Mouse (Mus musculus) stomach, embryonic 15.5 days (tissue): ENCODE measurements at regions not wholly inside any gene's neighbourhood (a gene's known extent, or its start where the extent isn't known, plus 50 kb on each side); places are given as distances from the start of the nearest gene placed in this dataset.

Experiments
- ATAC-seq: fragments of 200-750 bp; cut with Nextera tagmentation; 2 replicates; pipeline ENCODE4 v1.8.0; 2017; ENCODE audit warnings: low read depth, moderate number of reproducible peaks, moderate TSS enrichment; ENCODE audit not compliant: insufficient read depth, low FRiP score
- H3K27ac ChIP-seq: fragments of 300-500 bp; sonication (generic); 2 replicates; pipeline ENCODE4 v1.5.1; 2015; ENCODE audit warnings: mild to moderate bottlenecking, inconsistent platforms
- H3K27me3 ChIP-seq: fragments of 300-500 bp; sonication (generic); replicated peaks from 2 replicates; pipeline ENCODE4 v1.6.1; 2015; ENCODE audit warnings: inconsistent platforms
- H3K36me3 ChIP-seq: fragments of 300-500 bp; sonication (generic); 2 replicates; pipeline ENCODE4 v1.6.1; 2015; ENCODE audit warnings: inconsistent platforms
- H3K4me1 ChIP-seq: fragments of 300-500 bp; sonication (generic); 2 replicates; pipeline ENCODE4 v1.6.1; 2015; ENCODE audit warnings: inconsistent platforms
- H3K4me2 ChIP-seq: fragments of 300-500 bp; sonication (generic); 2 replicates; pipeline ENCODE4 v1.6.1; 2015; ENCODE audit warnings: mild to moderate bottlenecking, inconsistent platforms
- H3K4me3 ChIP-seq: fragments of 300-500 bp; sonication (generic); replicated peaks from 2 replicates; pipeline ENCODE4 v1.5.1; 2015; ENCODE audit warnings: inconsistent platforms
- H3K9ac ChIP-seq: fragments of 300-500 bp; sonication (generic); 2 replicates; pipeline ENCODE4 v1.6.1; 2015; ENCODE audit warnings: inconsistent platforms
- H3K9me3 ChIP-seq: fragments of 300-500 bp; sonication (generic); 2 replicates; pipeline ENCODE4 v1.6.1; 2016; ENCODE audit warnings: inconsistent platforms
- WGBS: fragments of 180-500 bp; shearing (Covaris S2); methylation state at CpG from one replicate; pipeline ENCODE4 v1.1.7; 2015; 5-methylcytosine and 5-hydroxymethylcytosine counted together

DNA sequence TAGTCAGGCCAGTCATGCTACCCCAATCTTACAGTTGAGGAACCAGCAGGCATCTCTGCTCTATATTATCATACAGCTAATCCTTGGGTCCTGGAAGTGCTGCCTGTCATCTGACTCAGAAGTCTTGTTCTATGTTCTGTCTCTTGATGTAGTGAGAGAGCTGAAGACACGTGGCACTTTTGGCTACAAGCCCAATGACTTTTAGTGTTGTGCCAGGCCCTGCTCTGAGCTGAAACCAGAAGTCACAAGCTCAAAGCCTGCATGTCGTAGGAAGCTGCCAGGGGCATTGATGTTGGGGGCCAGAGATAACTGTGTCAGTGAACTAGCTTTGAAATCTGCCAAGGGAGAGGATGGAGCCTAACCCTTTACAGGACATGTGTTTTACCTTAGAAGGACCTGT is 904.8 kb upstream of the Lrrc6 start:
- H3K36me3 ChIP-seq: no peaks in the 10 kb centered on the region
- no peak overlapping the region for H3K4me2 ChIP-seq
- ATAC-seq: no peak
- H3K9me3 ChIP-seq: no peaks in the 10 kb centered on the region
- H3K27me3 ChIP-seq: no peaks in the 10 kb centered on the region
- no peak overlapping the region for H3K4me3 ChIP-seq
- WGBS: 60% methylated on average over 2 of the region's 2 CpGs
- no peaks in the 10 kb centered on the region for H3K4me1 ChIP-seq
- no peak overlapping the region for H3K27ac ChIP-seq
- no peak overlapping the region for H3K9ac ChIP-seq

- no peak for ATAC-seq
- no peaks in the 10 kb centered on the region for H3K4me1 ChIP-seq
- H3K9ac ChIP-seq: no peak overlapping the region
- no peaks in the 10 kb centered on the region for H3K9me3 ChIP-seq
- H3K27me3 ChIP-seq: no peaks in the 10 kb centered on the region
- no peak overlapping the region for H3K27ac ChIP-seq
- WGBS: 65% methylated on average over 2 of the region's 2 CpGs
- no peak overlapping the region for H3K4me3 ChIP-seq
- H3K36me3 ChIP-seq: no peaks in the 10 kb centered on the region
- no peak overlapping the region for H3K4me2 ChIP-seq
Observed at GRCm38 (mm10) chr15:67405011-67405410, 904.3 kb upstream of the Lrrc6 start.

GRCm38 (mm10) chr15:67402310-67402709 is 901.6 kb upstream of the Lrrc6 start:
- H3K36me3 ChIP-seq: no peaks in the 10 kb centered on the region
- H3K4me1 ChIP-seq: no peaks in the 10 kb centered on the region
- H3K9me3 ChIP-seq: no peaks in the 10 kb centered on the region
- ATAC-seq: no peak
- no peak overlapping the region for H3K9ac ChIP-seq
- no peak overlapping the region for H3K27ac ChIP-seq
- H3K4me2 ChIP-seq: no peak overlapping the region
- H3K27me3 ChIP-seq: no peaks in the 10 kb centered on the region
- H3K4me3 ChIP-seq: no peak overlapping the region

GRCm38 (mm10) chr15:67397269-67397668 is 896.6 kb upstream of the Lrrc6 start:
- Histone ChIP-seq H3K9ac (no peak overlapping the region), H3K4me1 (no peaks in the 10 kb centered on the region), H3K9me3 (no peaks in the 10 kb centered on the region), H3K36me3 (no peaks in the 10 kb centered on the region), H3K4me3 (no peak overlapping the region), H3K27ac (no peak overlapping the region), H3K4me2 (no peak overlapping the region), H3K27me3 (no peaks in the 10 kb centered on the region)
- ATAC-seq: no peak
- 71% methylated on average over 5 of the region's 5 CpGs for WGBS

- H3K9ac ChIP-seq: no peak overlapping the region
- H3K36me3 ChIP-seq: no peaks in the 10 kb centered on the region
- H3K4me1 ChIP-seq: no peaks in the 10 kb centered on the region
- H3K9me3 ChIP-seq: no peaks in the 10 kb centered on the region
- H3K27ac ChIP-seq: no peak overlapping the region
- H3K27me3 ChIP-seq: no peaks in the 10 kb centered on the region
- no peak overlapping the region for H3K4me2 ChIP-seq
- no peak overlapping the region for H3K4me3 ChIP-seq
- 83% methylated on average over 1 of the region's 1 CpGs for WGBS
- ATAC-seq: no peak
Observed at GRCm38 (mm10) chr15:67395114-67395513, 894.4 kb upstream of the Lrrc6 start.

DNA sequence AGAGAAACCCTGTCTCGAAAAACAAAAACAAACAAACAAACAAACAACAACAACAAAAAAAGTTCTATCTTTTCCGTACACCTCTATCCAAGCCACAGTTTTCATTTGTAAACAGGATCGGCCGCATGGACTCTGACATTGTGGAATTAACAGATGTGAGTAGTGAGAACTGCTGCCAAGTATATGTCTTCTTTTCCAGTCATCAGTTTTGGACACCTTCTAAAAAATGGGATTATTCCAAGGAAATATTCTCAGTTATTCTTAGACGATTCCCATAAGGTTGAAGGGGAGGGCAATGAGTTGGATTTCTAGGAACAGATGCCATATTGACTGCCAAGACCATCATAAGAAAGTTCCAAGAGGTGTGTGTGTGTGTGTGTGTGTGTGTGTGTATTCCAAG is 891.2 kb upstream of the Lrrc6 start:
- Histone ChIP-seq H3K27ac (no peak overlapping the region), H3K9me3 (no peaks in the 10 kb centered on the region), H3K4me2 (no peak overlapping the region), H3K9ac (no peak overlapping the region), H3K4me1 (no peaks in the 10 kb centered on the region), H3K27me3 (no peaks in the 10 kb centered on the region), H3K36me3 (no peaks in the 10 kb centered on the region), H3K4me3 (no peak overlapping the region)
- 74% methylated on average over 5 of the region's 5 CpGs for WGBS
- no peak for ATAC-seq

DNA sequence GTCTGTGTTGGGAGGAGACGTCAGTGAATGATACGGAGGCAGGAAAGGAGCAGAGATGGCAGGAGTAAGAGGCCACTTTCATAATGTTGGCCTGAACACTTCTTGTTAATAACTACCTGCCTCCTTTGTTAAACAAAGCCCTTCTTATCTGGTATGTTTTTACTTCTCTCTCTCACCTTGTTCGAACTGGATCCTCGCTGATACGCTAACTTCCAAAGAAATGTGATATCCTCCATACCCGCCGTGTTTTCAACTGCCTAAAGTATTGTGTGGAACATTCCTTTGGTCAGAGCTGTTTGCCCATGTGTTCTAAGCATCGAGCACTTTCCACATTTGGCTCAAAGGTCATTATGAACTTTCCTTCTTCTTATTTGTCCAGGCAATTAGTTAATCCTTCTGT is 887.8 kb upstream of the Lrrc6 start:
- H3K9ac ChIP-seq: no peak overlapping the region
- no peaks in the 10 kb centered on the region for H3K9me3 ChIP-seq
- no peak for ATAC-seq
- no peak overlapping the region for H3K4me3 ChIP-seq
- H3K4me1 ChIP-seq: no peaks in the 10 kb centered on the region
- WGBS: 56% methylated on average over 8 of the region's 8 CpGs
- H3K36me3 ChIP-seq: no peaks in the 10 kb centered on the region
- no peak overlapping the region for H3K27ac ChIP-seq
- H3K27me3 ChIP-seq: no peaks in the 10 kb centered on the region
- H3K4me2 ChIP-seq: no peak overlapping the region

DNA sequence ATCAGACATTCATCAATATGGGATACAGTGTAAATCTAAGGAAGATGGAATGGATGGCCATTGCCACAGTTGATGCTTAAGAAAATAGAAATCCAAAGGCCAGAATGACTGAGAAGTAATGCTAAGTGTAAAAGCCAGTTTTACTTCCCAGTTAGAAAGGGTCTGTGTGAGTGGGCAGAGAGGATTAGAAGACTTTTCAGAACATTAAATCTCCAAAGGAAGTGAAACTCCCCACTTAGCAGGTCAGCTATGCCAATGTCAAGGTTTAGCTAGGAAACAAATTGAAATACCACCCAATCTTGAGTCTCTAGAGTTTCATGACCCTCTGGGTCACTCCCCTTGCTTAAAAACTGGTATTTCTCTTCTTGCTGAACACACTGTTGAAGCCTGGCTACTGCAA is 886.2 kb upstream of the Lrrc6 start:
- no peak overlapping the region for H3K27ac ChIP-seq
- no peaks in the 10 kb centered on the region for H3K27me3 ChIP-seq
- no peaks in the 10 kb centered on the region for H3K9me3 ChIP-seq
- H3K4me1 ChIP-seq: no peaks in the 10 kb centered on the region
- H3K4me3 ChIP-seq: no peak overlapping the region
- no peaks in the 10 kb centered on the region for H3K36me3 ChIP-seq
- H3K9ac ChIP-seq: no peak overlapping the region
- no peak for ATAC-seq
- H3K4me2 ChIP-seq: no peak overlapping the region

GRCm38 (mm10) chr15:67373599-67373998 is 872.9 kb upstream of the Lrrc6 start:
- H3K4me3 ChIP-seq: no peak overlapping the region
- H3K4me1 ChIP-seq: no peaks in the 10 kb centered on the region
- WGBS: 74% methylated on average over 4 of the region's 4 CpGs
- H3K9me3 ChIP-seq: no peaks in the 10 kb centered on the region
- H3K4me2 ChIP-seq: no peak overlapping the region
- no peaks in the 10 kb centered on the region for H3K27me3 ChIP-seq
- H3K27ac ChIP-seq: no peak overlapping the region
- no peak for ATAC-seq
- no peaks in the 10 kb centered on the region for H3K36me3 ChIP-seq
- no peak overlapping the region for H3K9ac ChIP-seq

- ATAC-seq: peak; percentile 43; the same call in 1 of the 2 replicates
- Histone ChIP-seq H3K9ac (no peak overlapping the region), H3K27ac (no peak overlapping the region), H3K4me3 (no peak overlapping the region), H3K27me3 (no peaks in the 10 kb centered on the region), H3K9me3 (no peaks in the 10 kb centered on the region), H3K4me1 (no peaks in the 10 kb centered on the region), H3K4me2 (no peak overlapping the region), H3K36me3 (no peaks in the 10 kb centered on the region)
- WGBS: 56% methylated on average over 8 of the region's 8 CpGs
Observed at GRCm38 (mm10) chr15:67373030-67373429, 872.3 kb upstream of the Lrrc6 start.

- Histone ChIP-seq H3K4me1 (no peaks in the 10 kb centered on the region), H3K27ac (no peak overlapping the region), H3K36me3 (no peaks in the 10 kb centered on the region), H3K27me3 (no peaks in the 10 kb centered on the region), H3K4me2 (no peak overlapping the region), H3K9ac (no peak overlapping the region), H3K9me3 (no peaks in the 10 kb centered on the region), H3K4me3 (no peak overlapping the region)
- WGBS: 65% methylated on average over 4 of the region's 4 CpGs
- ATAC-seq: no peak
Observed at GRCm38 (mm10) chr15:67364099-67364756, 863.5 kb upstream of the Lrrc6 start.

DNA sequence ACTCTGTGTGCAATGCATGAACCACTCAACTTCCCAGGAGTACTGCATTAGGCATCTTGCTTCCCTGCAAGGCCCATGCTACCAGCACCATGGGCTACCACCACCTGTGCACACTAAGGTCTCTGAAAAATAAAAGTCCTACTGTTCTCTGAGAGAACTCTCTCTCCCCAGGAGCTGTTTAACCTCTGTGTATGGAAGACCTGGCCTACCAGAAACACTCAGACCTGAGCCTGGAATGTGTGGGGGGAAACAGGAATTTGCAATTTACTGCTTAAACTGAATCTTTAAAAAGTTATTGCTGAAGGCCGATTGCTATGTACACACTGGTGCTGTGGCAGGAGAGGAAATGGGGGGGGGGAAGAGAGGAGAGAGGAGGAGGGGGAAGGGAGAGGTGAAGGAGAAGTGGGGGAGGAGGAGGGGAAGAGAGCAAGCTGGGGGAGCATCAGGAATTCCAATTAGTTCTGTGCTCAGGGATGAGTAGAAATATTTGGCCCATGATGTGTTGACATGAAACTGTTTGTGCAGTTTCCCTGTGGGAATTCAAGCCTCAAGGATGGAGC is 860.4 kb upstream of the Lrrc6 start:
- no peaks in the 10 kb centered on the region for H3K36me3 ChIP-seq
- no peaks in the 10 kb centered on the region for H3K27me3 ChIP-seq
- H3K4me2 ChIP-seq: no peak overlapping the region
- no peak for ATAC-seq
- H3K4me3 ChIP-seq: no peak overlapping the region
- H3K4me1 ChIP-seq: no peaks in the 10 kb centered on the region
- H3K9me3 ChIP-seq: no peaks in the 10 kb centered on the region
- H3K9ac ChIP-seq: no peak overlapping the region
- H3K27ac ChIP-seq: no peak overlapping the region
- 5% methylated on average over 1 of the region's 1 CpGs for WGBS

- no peaks in the 10 kb centered on the region for H3K4me1 ChIP-seq
- no peak overlapping the region for H3K4me3 ChIP-seq
- H3K9ac ChIP-seq: no peak overlapping the region
- no peaks in the 10 kb centered on the region for H3K36me3 ChIP-seq
- no peaks in the 10 kb centered on the region for H3K9me3 ChIP-seq
- H3K27ac ChIP-seq: no peak overlapping the region
- no peaks in the 10 kb centered on the region for H3K27me3 ChIP-seq
- 73% methylated on average over 3 of the region's 3 CpGs for WGBS
- ATAC-seq: no peak
- H3K4me2 ChIP-seq: no peak overlapping the region
Observed at GRCm38 (mm10) chr15:67357867-67358266, 857.2 kb upstream of the Lrrc6 start.
